Mouse (Mus musculus): ENCODE data around the gene Cebpe. TPM values are rescaled to one million over a fixed set of nuclear protein-coding genes. Genes with fewer than 3 reads are reported as not detected.

The Cebpe gene
- total RNA-seq, 1 experiment from 2014 or later: 4.9 TPM

GRCm38 (mm10) chr14:54685471-54685870 is 26.5 kb downstream of the Cebpe start:
- no peak; the same call in 1 of the 2 replicates for ATAC-seq (replicated peaks; ENCODE audit: low read depth, poor library complexity, severe bottlenecking)

- no peak for ATAC-seq (replicated peaks; ENCODE audit: low read depth, poor library complexity, severe bottlenecking)
Observed at GRCm38 (mm10) chr14:54682396-54682795, 29.6 kb downstream of the Cebpe start.

- ATAC-seq (replicated peaks; ENCODE audit: low read depth, poor library complexity, severe bottlenecking): no peak
Observed at GRCm38 (mm10) chr14:54678657-54679304, 33.2 kb downstream of the Cebpe start.

GRCm38 (mm10) chr14:54676290-54676689 is 35.7 kb downstream of the Cebpe start:
- ATAC-seq (replicated peaks; ENCODE audit: low read depth, poor library complexity, severe bottlenecking): no peak

GRCm38 (mm10) chr14:54674317-54674716 is 37.7 kb downstream of the Cebpe start:
- ATAC-seq (replicated peaks; ENCODE audit: low read depth, poor library complexity, severe bottlenecking): no peak

- ATAC-seq (replicated peaks; ENCODE audit: low read depth, poor library complexity, severe bottlenecking): 0 out of 2 replicates have a peak, but pooled peaks have one; percentile 56
Observed at GRCm38 (mm10) chr14:54669381-54669780, 42.6 kb downstream of the Cebpe start.

- ATAC-seq (replicated peaks; ENCODE audit: low read depth, poor library complexity, severe bottlenecking): no peak
Observed at GRCm38 (mm10) chr14:54664477-54665222, 47.3 kb downstream of the Cebpe start.

Other genes starting within 250 kb of the Cebpe start
- gene Lrp10, start 248.0 kb downstream of the Cebpe start, total RNA-seq (2017): 28.8 and 46.5 TPM in 2 replicates
- gene Rem2, start 236.1 kb downstream of the Cebpe start, total RNA-seq (2017): 0.53 and 1.7 TPM in 2 replicates
- gene Prmt5, start 194.6 kb downstream of the Cebpe start, total RNA-seq (2017): 79.2 and 82.9 TPM in 2 replicates
- gene Haus4, start 157.6 kb downstream of the Cebpe start, total RNA-seq (2017): 74.5 and 85.9 TPM in 2 replicates
- 1.3 and 1.9 TPM in 2 replicates for gene Ajuba, start 134.6 kb downstream of the Cebpe start, total RNA-seq (2017)
- gene 4931414P19Rik, start 106.2 kb downstream of the Cebpe start, total RNA-seq (2017): 5.3 TPM in 2 replicates
- 56.3 and 58.6 TPM in 2 replicates for gene Psmb5, start 94.2 kb downstream of the Cebpe start, total RNA-seq (2017)
- not detected in 2 replicates for gene Psmb11, start 90.7 kb downstream of the Cebpe start, total RNA-seq (2017)
- not detected in 2 replicates for gene Gm17606, start 71.2 kb downstream of the Cebpe start, total RNA-seq (2017)
- 0.46 and 0.58 TPM in 2 replicates for gene Cdh24, start 70.8 kb downstream of the Cebpe start, total RNA-seq (2017)
- gene 1700123O20Rik, start 26.0 kb downstream of the Cebpe start, total RNA-seq (2017): 26.5 and 33.2 TPM in 2 replicates
- 238 and 282 TPM in 2 replicates for gene Acin1, start 25.2 kb downstream of the Cebpe start, total RNA-seq (2017)
- gene Gm29776, start 13.3 kb downstream of the Cebpe start, total RNA-seq (2017): 0.37 TPM in 1 of 2 replicates, not detected in the other
- gene Slc7a8, start 69.8 kb upstream of the Cebpe start, total RNA-seq (2017): 4.4 and 5.5 TPM in 2 replicates
- gene Rnf212b, start 102.0 kb upstream of the Cebpe start, total RNA-seq (2017): not detected in 2 replicates
- 12.5 and 15.6 TPM in 2 replicates for gene Homez, start 158.8 kb upstream of the Cebpe start, total RNA-seq (2017)
- gene Ppp1r3e, start 165.4 kb upstream of the Cebpe start, total RNA-seq (2017): 5.4 TPM in 1 of 2 replicates, not detected in the other
- gene Bcl2l2, start 171.2 kb upstream of the Cebpe start, total RNA-seq (2017): 7.8 and 10.3 TPM in 2 replicates
- 2.4 TPM in 1 of 2 replicates, not detected in the other for gene Gm20521, start 171.3 kb upstream of the Cebpe start, total RNA-seq (2017)
- gene Pabpn1, start 180.3 kb upstream of the Cebpe start, total RNA-seq (2017): 466 and 493 TPM in 2 replicates
- 0.23 and 6.6 TPM in 2 replicates for gene Slc22a17, start 201.0 kb upstream of the Cebpe start, total RNA-seq (2017)
- gene Efs, start 214.0 kb upstream of the Cebpe start, total RNA-seq (2017): not detected in 2 replicates
- gene Il25, start 220.5 kb upstream of the Cebpe start, total RNA-seq (2017): not detected in 2 replicates
- gene Cmtm5, start 224.1 kb upstream of the Cebpe start, total RNA-seq (2017): not detected in 2 replicates